Mouse (Mus musculus): ENCODE measurements at regions not wholly inside any gene's neighbourhood (a gene's known extent, or its start where the extent isn't known, plus 50 kb on each side); places are given as distances from the start of the nearest gene placed in this dataset.

DNA sequence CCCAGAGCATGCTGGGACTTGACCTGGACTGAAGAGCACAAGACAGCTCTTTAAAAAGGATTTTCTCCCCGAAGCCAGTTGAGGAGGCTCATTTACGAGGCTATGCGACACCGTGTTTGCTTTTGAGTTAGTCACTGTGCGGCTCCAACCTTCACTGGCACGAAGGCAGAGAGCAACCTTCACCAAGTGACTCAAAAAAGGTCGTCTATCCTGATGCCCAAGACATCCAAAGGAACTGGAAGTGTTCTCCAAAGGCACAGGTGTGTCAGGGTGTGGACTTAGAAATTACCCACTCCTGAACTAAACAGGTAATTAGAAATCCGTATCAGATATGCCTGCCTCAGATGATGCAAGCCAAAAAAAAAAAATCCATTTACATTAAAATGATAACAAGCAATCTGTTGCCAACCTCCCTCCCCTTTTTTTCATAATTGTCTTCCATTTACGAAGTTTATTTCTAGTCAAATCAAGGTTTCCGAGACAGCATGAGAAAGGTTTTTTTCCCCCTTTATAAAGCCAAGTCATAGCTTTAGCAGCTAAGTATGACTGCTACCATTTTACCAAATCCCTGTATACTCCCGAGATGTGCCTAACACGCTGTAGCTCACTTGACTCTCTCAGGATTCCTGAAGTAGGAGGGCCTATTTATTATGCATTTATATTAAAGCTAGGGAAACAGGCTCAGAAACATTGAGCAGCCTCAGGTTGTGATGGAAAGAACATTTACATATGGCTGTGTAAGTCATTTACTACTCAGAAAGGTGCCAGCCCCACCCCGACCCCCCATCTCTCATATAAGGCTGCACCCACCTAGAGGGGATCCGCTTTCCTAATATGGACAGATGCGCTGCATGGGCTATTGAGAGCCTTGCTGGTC, 110.3 kb upstream of the Cpm start:
- Histone ChIP-seq H3K9me3 (ENCODE audit: control insufficient read depth, low read length) (no peaks in the 10 kb centered on the region), H3K4me1 (ENCODE audit: control insufficient read depth, insufficient read depth, low read length) (no peaks in the 10 kb centered on the region), H3K27me3 (ENCODE audit: control insufficient read depth, insufficient read depth, low read length) (no peaks in the 10 kb centered on the region), H3K36me3 (ENCODE audit: control insufficient read depth, insufficient read depth, low read length) (no peaks in the 10 kb centered on the region), H3K4me2 (ENCODE audit: low read depth, low read length) (no peak overlapping the region), H3K27ac (ENCODE audit: low read depth, low read length) (no peak overlapping the region), H3K4me3 (ENCODE audit: low read depth, low read length) (no peak overlapping the region), H3K9ac (replicated peaks; ENCODE audit: low read depth, low read length) (no peak overlapping the region)
- ATAC-seq (ENCODE audit: low read depth): no peak
- WGBS: 65% methylated on average over 15 of the region's 15 CpGs

DNA sequence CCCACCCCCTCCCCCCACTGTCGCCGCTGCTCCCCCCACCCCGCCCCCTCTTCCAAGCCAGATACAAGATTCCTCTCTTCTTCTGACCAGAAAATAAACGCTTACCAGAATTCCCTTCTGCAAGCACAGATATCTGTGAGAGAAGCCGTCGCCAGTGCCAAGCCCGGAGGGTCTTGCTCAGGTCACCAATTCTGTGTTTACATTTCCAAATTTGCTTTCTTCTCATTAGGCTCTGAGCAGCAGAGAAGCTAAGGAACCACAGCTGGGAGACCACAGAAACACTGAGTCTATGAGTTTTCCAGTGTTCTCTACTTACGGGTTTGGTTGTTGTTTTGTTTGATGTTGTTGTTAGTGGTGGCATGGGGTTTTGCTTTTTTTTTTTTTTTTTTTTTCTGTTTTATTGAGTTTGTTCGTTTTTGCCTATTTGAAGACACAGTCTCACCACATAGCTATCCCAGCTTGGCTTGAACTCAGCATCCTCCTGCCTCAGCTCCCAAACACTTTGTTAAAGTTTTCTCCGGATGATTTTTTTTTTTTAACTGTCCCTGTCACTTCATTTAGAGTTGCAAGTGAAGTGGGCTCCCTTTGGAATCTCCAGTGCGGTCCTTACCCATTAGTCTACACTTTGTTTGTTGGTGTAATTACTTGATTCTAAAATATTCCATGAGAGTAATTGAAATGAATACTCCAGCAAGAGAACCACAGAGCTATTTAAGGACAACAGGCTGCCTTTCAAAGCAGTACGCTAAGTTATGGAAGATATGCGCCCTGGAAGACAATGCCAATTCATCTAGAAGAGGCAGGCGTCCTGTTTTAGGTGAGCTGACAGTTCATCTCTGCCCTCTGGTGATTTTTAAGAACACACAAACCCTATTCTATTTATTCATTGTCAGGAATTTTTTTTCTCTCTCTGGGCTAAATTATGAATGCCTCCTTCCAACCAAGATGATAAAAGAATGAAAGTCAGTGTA, 111.2 kb upstream of the Cpm start:
- Histone ChIP-seq H3K4me3 (ENCODE audit: low read depth, low read length) (no peak overlapping the region), H3K36me3 (ENCODE audit: control insufficient read depth, insufficient read depth, low read length) (no peaks in the 10 kb centered on the region), H3K4me2 (ENCODE audit: low read depth, low read length) (no peak overlapping the region), H3K9me3 (ENCODE audit: control insufficient read depth, low read length) (no peaks in the 10 kb centered on the region), H3K27me3 (ENCODE audit: control insufficient read depth, insufficient read depth, low read length) (no peaks in the 10 kb centered on the region), H3K9ac (replicated peaks; ENCODE audit: low read depth, low read length) (no peak overlapping the region), H3K4me1 (ENCODE audit: control insufficient read depth, insufficient read depth, low read length) (no peaks in the 10 kb centered on the region), H3K27ac (ENCODE audit: low read depth, low read length) (no peak overlapping the region)
- ATAC-seq (ENCODE audit: low read depth): no peak
- 60% methylated on average over 14 of the region's 14 CpGs for WGBS

GRCm38 (mm10) chr10:117517071-117517714, 112.1 kb upstream of the Cpm start:
- no peaks in the 10 kb centered on the region for H3K27me3 ChIP-seq (ENCODE audit: control insufficient read depth, insufficient read depth, low read length)
- no peak overlapping the region for H3K27ac ChIP-seq (ENCODE audit: low read depth, low read length)
- no peak overlapping the region for H3K4me3 ChIP-seq (ENCODE audit: low read depth, low read length)
- ATAC-seq (ENCODE audit: low read depth): no peak
- H3K9me3 ChIP-seq (ENCODE audit: control insufficient read depth, low read length): no peaks in the 10 kb centered on the region
- H3K4me2 ChIP-seq (ENCODE audit: low read depth, low read length): no peak overlapping the region
- no peak overlapping the region for H3K9ac ChIP-seq (replicated peaks; ENCODE audit: low read depth, low read length)
- no peaks in the 10 kb centered on the region for H3K4me1 ChIP-seq (ENCODE audit: control insufficient read depth, insufficient read depth, low read length)
- H3K36me3 ChIP-seq (ENCODE audit: control insufficient read depth, insufficient read depth, low read length): no peaks in the 10 kb centered on the region
- 47% methylated on average over 11 of the region's 11 CpGs for WGBS

GRCm38 (mm10) chr10:117516510-117516909, 112.8 kb upstream of the Cpm start:
- ATAC-seq (ENCODE audit: low read depth): no peak
- no peaks in the 10 kb centered on the region for H3K4me1 ChIP-seq (ENCODE audit: control insufficient read depth, insufficient read depth, low read length)
- H3K36me3 ChIP-seq (ENCODE audit: control insufficient read depth, insufficient read depth, low read length): no peaks in the 10 kb centered on the region
- H3K4me2 ChIP-seq (ENCODE audit: low read depth, low read length): no peak overlapping the region
- 90% methylated on average over 8 of the region's 8 CpGs for WGBS
- H3K9ac ChIP-seq (replicated peaks; ENCODE audit: low read depth, low read length): no peak overlapping the region
- no peak overlapping the region for H3K27ac ChIP-seq (ENCODE audit: low read depth, low read length)
- H3K4me3 ChIP-seq (ENCODE audit: low read depth, low read length): no peak overlapping the region
- no peaks in the 10 kb centered on the region for H3K27me3 ChIP-seq (ENCODE audit: control insufficient read depth, insufficient read depth, low read length)
- H3K9me3 ChIP-seq (ENCODE audit: control insufficient read depth, low read length): no peaks in the 10 kb centered on the region

- WGBS: 61% methylated on average over 10 of the region's 10 CpGs
Observed at GRCm38 (mm10) chr10:117515777-117516501, 113.4 kb upstream of the Cpm start.

DNA sequence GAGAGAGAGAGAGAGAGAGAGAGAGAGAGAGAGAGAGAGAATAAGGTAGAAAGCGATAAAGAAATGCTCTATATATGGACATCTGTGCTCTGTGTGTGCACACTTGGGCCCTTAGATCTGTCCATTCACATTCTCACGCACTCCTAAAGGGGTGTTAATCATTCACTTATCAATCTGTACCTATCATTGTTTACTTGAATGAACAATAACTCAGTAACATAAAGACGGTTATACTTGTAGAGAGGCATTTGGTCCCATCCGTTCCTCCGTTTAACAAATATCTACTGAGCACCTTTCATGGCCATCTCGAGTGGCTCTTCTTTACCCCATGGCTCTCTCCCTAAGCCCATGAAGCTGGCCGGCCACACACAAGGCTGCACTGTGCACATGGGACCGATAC, 114.3 kb upstream of the Cpm start:
- Histone ChIP-seq H3K36me3 (ENCODE audit: control insufficient read depth, insufficient read depth, low read length) (no peaks in the 10 kb centered on the region), H3K27ac (ENCODE audit: low read depth, low read length) (no peak overlapping the region)
- WGBS: 93% methylated on average over 8 of the region's 8 CpGs

More at GRCm38 (mm10) chr10:117515777-117516501, 113.4 kb upstream of the Cpm start:
- no peak overlapping the region for H3K4me2 ChIP-seq (ENCODE audit: low read depth, low read length)
- no peak overlapping the region for H3K4me3 ChIP-seq (ENCODE audit: low read depth, low read length)
- no peaks in the 10 kb centered on the region for H3K4me1 ChIP-seq (ENCODE audit: control insufficient read depth, insufficient read depth, low read length)
- no peaks in the 10 kb centered on the region for H3K27me3 ChIP-seq (ENCODE audit: control insufficient read depth, insufficient read depth, low read length)
- H3K27ac ChIP-seq (ENCODE audit: low read depth, low read length): no peak overlapping the region
- ATAC-seq (ENCODE audit: low read depth): peak; percentile 38; the same call in 1 of the 2 replicates
- no peaks in the 10 kb centered on the region for H3K36me3 ChIP-seq (ENCODE audit: control insufficient read depth, insufficient read depth, low read length)
- no peak overlapping the region for H3K9ac ChIP-seq (replicated peaks; ENCODE audit: low read depth, low read length)
- H3K9me3 ChIP-seq (ENCODE audit: control insufficient read depth, low read length): no peaks in the 10 kb centered on the region

DNA sequence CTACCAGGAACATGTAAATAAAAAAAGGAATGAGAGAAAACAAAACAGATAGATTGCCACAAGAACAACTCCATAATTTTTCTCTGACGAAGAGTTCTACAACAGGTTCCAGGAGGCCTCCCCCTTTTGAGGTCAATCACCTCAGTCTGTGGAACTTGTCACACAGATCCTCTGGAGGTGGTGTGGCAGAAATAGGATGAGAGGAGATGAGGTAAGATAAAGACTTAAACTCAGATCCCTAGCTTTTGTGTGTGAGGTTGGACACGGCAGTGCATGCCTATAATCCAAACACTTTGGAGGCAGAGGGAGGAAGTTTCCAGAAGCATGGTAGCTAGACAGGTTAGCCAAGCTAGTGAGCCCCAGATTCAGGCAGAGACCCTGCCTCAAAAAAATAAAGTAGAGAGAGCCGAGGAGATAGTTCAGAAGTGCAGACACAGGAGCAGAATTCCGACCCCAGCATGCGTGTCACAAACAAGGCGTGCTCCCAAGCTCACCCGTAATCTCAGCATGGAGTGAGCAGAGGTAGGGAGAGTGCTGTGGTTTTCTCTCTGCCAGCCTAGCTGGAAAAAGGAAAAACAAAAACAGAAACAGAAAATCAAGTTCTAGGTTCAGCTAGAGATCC, 115.3 kb upstream of the Cpm start:
- Histone ChIP-seq H3K36me3 (ENCODE audit: control insufficient read depth, insufficient read depth, low read length) (no peaks in the 10 kb centered on the region), H3K9me3 (ENCODE audit: control insufficient read depth, low read length) (no peaks in the 10 kb centered on the region), H3K27me3 (ENCODE audit: control insufficient read depth, insufficient read depth, low read length) (no peaks in the 10 kb centered on the region), H3K27ac (ENCODE audit: low read depth, low read length) (no peak overlapping the region), H3K4me1 (ENCODE audit: control insufficient read depth, insufficient read depth, low read length) (no peaks in the 10 kb centered on the region), H3K4me3 (ENCODE audit: low read depth, low read length) (no peak overlapping the region), H3K4me2 (ENCODE audit: low read depth, low read length) (no peak overlapping the region), H3K9ac (replicated peaks; ENCODE audit: low read depth, low read length) (no peak overlapping the region)
- 90% methylated on average over 7 of the region's 7 CpGs for WGBS
- no peak for ATAC-seq (ENCODE audit: low read depth)

More for the DNA sequence above, 114.3 kb upstream of the Cpm start:
- Histone ChIP-seq H3K4me1 (ENCODE audit: control insufficient read depth, insufficient read depth, low read length) (no peaks in the 10 kb centered on the region), H3K4me3 (ENCODE audit: low read depth, low read length) (no peak overlapping the region), H3K4me2 (ENCODE audit: low read depth, low read length) (no peak overlapping the region), H3K9me3 (ENCODE audit: control insufficient read depth, low read length) (no peaks in the 10 kb centered on the region), H3K9ac (replicated peaks; ENCODE audit: low read depth, low read length) (no peak overlapping the region), H3K27me3 (ENCODE audit: control insufficient read depth, insufficient read depth, low read length) (no peaks in the 10 kb centered on the region)
- ATAC-seq (ENCODE audit: low read depth): no peak

Data from neural tube, embryonic 14.5 days (tissue).